ENCODE assay signal across 19 mouse cellular contexts in genomic region chr1:88070495-88070894, GRCm38 (mm10). TPM values are rescaled to one million over a fixed set of nuclear protein-coding genes. Genes with fewer than 3 reads are reported as not detected.
"Had no signal": no experiment of that assay in that cellular context is flagged by ENCODE, and none has a peak within 500 bp of the region (broad histone marks: within the 10 kb centered on the region; RNA-seq: fewer than 3 reads in every experiment).

Gene Ugt1a9, plus strand, starts transcription at chr1:88070800.

- H3K4me2 ChIP-seq: lung, embryonic 15.5 days; midbrain, embryonic 11.5 days; midbrain, embryonic 13.5 days; midbrain, embryonic 15.5 days; neural tube, embryonic 12.5 days had no signal

- H3K36me3 ChIP-seq: lung, embryonic 15.5 days; midbrain, embryonic 13.5 days; midbrain, embryonic 15.5 days; neural tube, embryonic 12.5 days had no signal

- DNase-seq: liver, postnatal 0 days; lung, adult 2 months; lung, postnatal 14 days; lung, postnatal 36 days; right cerebral cortex, postnatal 14 days; thymus, adult 18-20 months; thymus, postnatal 14 days; thymus, postnatal 36 days had no signal

- H3K9me3 ChIP-seq: lung, embryonic 15.5 days; megakaryocyte, embryonic 14.5 days; midbrain, embryonic 13.5 days; midbrain, embryonic 15.5 days; neural tube, embryonic 12.5 days had no signal

- H3K27me3 ChIP-seq: lung, embryonic 15.5 days; midbrain, embryonic 13.5 days; midbrain, embryonic 15.5 days; neural tube, embryonic 12.5 days had no signal

- H3K9ac ChIP-seq: liver, postnatal 0 days; lung, embryonic 15.5 days; midbrain, embryonic 13.5 days; midbrain, embryonic 15.5 days; neural tube, embryonic 12.5 days had no signal

- H3K4me3 ChIP-seq: lung, embryonic 15.5 days; megakaryocyte, embryonic 14.5 days; midbrain, embryonic 13.5 days; midbrain, embryonic 15.5 days; neural tube, embryonic 12.5 days had no signal

- H3K4me1 ChIP-seq: lung, embryonic 15.5 days; megakaryocyte, embryonic 14.5 days; midbrain, embryonic 13.5 days; midbrain, embryonic 15.5 days; neural tube, embryonic 12.5 days had no signal

- ATAC-seq: liver, postnatal 0 days; midbrain, embryonic 13.5 days; midbrain, embryonic 15.5 days had no signal

- H3K27ac ChIP-seq: lung, embryonic 15.5 days; macrophage; midbrain, embryonic 13.5 days; midbrain, embryonic 15.5 days; neural tube, embryonic 12.5 days had no signal

RNA-seq across cellular contexts. Expression of gene Ugt1a9, which starts in this region (rescaled TPM):
- polyA plus RNA-seq: lung, embryonic 15.5 days; midbrain, embryonic 11.5 days; midbrain, embryonic 13.5 days; midbrain, embryonic 15.5 days; midbrain, postnatal 0 days; neural tube, embryonic 12.5 days; neural tube, embryonic 14.5 days; spleen, adult 2 months; thymus, postnatal 0 days had no signal
